Mouse (Mus musculus) layer of hippocampus, adult 9-11 months (tissue): ENCODE data around the gene Tmem196.

ENCODE experiments used
- DNase-seq: peaks from one replicate; pipeline ENCODE4 v3.0.0; 2022

Tmem196 gene

DNA sequence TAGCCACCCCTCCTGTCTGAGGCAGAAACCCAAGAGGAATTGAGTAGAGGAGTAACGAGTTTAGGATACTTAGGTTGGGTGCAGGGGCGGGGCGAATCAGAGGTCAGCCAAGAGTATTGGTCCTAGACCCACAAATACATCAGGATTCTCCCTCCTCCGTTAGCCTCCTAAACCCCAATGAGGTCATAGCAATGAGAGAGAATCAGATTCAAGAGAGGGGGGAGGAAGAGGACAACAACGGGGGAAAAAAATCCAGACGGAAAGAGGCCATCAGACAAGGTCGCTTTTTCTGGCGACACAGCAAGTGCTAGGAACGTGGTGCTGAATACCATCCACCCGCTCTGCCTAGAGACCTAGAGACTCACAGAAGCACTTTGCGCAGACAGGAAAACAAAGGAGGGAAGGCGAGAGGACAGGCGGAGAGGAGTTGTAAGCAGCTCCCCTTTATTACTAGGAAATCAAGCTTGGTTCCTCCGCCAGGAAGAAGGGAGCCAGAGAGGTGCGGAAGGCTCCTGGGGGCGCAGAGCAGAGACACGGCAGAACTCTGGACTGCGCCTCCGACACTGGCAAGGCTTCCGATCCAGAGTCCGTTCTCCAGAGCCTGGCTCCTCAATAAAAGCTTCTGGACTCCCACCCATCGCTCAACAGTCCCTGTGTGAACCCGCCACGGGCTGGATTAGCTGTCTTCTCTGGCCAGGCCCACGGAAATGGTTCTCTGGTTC is at the start of gene Tmem196:
Tmem196 (plus strand) TSS at position 234 of the 722 bp plus-strand sequence.
- DNase-seq = peak; percentile 6

DNA sequence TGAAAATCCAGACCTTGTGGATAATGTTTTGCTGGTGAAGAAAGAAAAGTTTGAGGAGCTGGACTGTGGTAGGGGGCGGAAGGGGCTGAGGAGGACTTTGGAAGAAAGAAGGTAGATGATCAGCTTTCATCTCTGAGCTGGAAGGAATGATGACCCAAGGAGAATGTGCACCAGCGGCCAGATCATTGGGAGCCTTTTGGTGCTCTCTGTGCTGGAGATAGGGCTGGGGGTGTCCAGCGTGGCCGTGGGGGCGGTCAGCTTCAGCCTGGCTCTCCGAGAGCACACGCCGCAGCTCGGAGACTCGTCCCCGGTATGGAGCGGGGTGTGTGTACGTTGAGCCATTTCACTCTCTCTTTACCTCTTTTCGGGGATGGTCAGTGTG is 680 bp downstream of the Tmem196 start:
- DNase-seq = peak; percentile 3

GRCm38 (mm10) chr12:119957041-119957440 is 11.4 kb downstream of the Tmem196 start:
- DNase-seq = no peak

DNA sequence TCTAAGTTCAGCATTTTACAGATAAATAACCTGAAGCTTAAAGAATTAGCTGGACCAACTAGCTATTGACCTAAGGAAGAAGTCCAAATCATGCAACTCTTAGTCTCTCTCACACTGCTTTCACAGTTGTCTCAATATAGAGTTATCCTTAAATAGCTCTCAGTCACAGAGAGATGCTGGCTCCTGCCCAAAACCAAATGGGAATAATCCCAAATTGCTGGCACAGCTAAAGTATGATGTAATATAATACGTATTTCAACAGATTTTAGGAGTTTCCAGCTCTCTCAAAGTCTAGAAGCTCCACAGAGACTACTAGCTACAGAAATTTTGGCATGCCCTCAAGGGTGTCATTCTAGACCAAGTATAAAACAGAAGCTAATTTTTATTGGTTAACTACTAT is 15.1 kb downstream of the Tmem196 start:
- peak; percentile 32 for DNase-seq

DNA sequence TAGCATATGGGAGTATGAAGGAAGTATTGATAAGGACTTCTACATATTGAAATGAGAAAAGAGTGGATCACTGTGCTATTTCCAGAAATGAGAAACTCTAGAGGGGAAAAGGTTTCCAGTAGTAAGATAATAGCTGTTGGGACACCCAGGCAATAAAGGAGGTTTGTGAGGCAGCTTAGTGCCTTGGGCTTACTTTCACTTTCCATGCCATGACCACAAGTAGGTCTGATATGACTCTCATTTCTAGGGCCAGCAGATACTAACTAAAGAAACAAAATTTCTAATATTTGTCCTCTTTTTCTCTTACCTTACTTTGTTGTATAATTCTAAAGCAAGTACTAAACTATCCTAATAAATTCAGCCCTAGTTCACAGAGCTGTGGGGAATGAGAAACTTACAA is 19.8 kb downstream of the Tmem196 start:
- DNase-seq = no peak

DNA sequence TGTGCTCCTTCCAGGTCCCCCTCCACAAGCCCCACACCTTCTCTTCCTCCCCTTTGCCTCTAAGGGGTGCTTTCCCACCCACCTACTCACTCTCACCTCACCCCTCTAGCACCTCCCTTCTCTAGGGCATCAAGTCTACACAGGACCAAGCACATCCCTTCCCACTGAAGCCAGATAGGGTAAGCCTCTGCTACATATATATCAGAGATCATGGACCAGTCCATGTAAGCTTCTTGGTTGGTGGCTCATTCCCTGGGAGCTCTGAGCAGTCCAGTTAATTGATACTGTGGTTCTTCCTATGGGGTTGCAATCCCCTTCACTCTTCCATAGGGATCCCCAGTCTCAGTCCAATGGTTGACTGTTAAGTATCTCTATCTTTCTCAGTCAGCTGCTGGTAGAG is 24.4 kb downstream of the Tmem196 start:
- DNase-seq = no peak

DNA sequence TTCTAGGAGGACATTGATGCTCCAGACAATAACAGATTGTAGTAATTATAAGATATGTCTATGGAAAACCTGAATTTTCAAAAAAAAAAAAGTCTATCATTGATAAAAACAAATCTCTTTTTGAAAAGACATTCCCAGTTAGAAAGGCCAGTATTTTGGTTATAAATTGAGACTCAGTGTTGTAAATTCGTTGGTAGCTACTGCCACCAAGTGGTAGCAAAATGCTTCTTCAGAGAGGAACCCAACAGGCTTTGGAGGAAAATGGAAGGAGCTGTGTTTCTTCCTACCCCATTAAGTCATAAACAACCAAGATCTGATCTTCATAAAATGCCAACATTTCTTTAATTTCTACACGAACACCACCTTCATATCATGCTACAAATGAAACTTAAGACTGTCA is 36.1 kb downstream of the Tmem196 start:
- peak; percentile 23 for DNase-seq

DNA sequence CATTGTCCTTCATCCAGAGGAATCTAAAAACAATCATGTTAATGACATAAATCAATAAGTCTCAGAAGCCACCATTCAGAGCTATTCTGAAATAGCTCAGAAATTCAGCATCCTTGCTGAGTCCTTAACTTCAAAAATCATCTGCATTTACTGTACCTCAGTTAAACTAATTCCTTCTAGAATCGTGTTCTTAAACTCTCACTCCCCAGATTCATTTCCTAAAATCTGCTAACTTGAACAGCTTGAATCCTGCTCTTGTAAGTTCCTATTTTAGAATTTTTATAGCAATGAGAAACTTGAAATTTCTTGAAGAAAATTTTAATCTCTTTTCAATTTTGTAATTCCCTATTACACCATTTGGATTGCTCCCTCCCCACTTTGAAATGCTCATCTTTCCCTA is 52.6 kb downstream of the Tmem196 start:
- DNase-seq = no peak

- DNase-seq = no peak
Observed at GRCm38 (mm10) chr12:120004280-120004679, 58.7 kb downstream of the Tmem196 start.

- DNase-seq = no peak
Observed at GRCm38 (mm10) chr12:120014768-120015167, 69.1 kb downstream of the Tmem196 start.

GRCm38 (mm10) chr12:120015201-120015600 is 69.6 kb downstream of the Tmem196 start:
- DNase-seq = no peak

DNA sequence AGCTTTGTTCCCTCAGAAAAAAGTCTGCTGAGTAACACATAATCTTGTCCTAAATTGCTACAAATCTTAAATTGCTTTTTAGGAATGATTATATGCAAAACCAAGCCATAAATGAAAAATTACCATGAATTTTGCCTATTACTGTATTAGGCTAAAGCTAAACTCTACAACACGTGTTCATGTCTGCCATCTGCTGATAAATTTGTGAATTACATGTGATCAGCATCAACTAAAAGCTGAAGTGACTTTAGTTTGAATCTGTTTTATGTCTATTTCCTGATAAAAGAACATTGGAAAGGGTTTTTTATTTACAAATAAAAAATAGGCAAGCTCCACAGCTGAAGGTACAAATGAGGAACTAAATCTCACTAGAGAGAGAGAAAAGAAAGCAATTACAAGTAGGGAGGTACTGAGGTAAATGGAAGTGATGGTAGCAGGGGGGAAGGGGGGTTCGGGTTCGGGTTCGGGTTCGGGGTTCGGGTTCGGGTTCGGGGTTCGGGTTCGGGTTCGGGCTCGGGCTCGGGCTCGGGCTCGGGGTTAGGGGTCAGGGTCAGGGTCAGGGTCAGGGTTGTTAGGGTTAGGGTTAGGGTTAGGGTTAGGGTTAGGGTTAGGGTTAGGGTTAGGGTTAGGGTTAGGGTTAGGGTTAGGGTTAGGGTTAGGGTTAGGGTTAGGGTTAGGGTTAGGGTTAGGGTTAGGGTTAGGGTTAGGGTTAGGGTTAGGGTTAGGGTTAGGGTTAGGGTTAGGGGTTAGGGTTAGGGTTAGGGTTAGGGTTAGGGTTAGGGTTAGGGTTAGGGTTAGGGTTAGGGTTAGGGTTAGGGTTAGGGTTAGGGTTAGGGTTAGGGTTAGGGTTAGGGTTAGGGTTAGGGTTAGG is 82.7 kb downstream of the Tmem196 start:
- DNase-seq = peak; percentile 16
